Mouse (Mus musculus) kidney, adult 2 months (tissue): ENCODE measurements around the gene Tmem106a. TPM values are rescaled to one million over a fixed set of nuclear protein-coding genes. Genes with fewer than 3 reads are reported as not detected.

Experiments
- DNase-seq: peaks from one replicate; pipeline ENCODE4 v3.0.0; 2021
- H3K27ac ChIP-seq: fragments of 200-500 bp; 2 replicates; pipeline ENCODE4 v1.5.1; 2012; ENCODE audit warnings: low read depth, low read length, control low read depth, inconsistent platforms; ENCODE audit not compliant: insufficient read depth
- H3K27me3 ChIP-seq: fragments of 200-500 bp; replicated peaks from 2 replicates; pipeline ENCODE4 v1.6.1; 2012; ENCODE audit warnings: mild to moderate bottlenecking, moderate library complexity, low read length, inconsistent platforms; ENCODE audit not compliant: control insufficient read depth, insufficient read depth
- H3K36me3 ChIP-seq: fragments of 200-500 bp; 2 replicates; pipeline ENCODE4 v1.6.1; 2012; ENCODE audit warnings: mild to moderate bottlenecking, moderate library complexity, low read length, inconsistent platforms; ENCODE audit not compliant: control insufficient read depth, insufficient read depth
- H3K4me1 ChIP-seq: fragments of 200-500 bp; 2 replicates; pipeline ENCODE4 v1.6.1; 2011; ENCODE audit warnings: low read length; ENCODE audit not compliant: control insufficient read depth, insufficient read depth
- H3K4me3 ChIP-seq: fragments of 200-500 bp; 2 replicates; pipeline ENCODE4 v1.5.1; 2011; ENCODE audit warnings: mild to moderate bottlenecking, low read depth, low read length, control low read depth; ENCODE audit not compliant: insufficient read depth
- CTCF ChIP-seq: fragments of 200-500 bp; conservative IDR thresholded peaks from 2 replicates; pipeline ENCODE4 v1.5.1; 2011; ENCODE audit warnings: low read depth, mild to moderate bottlenecking, control low read depth, low read length, moderate library complexity, mixed read lengths; ENCODE audit not compliant: insufficient read depth, insufficient read length
- POLR2A ChIP-seq: fragments of 200-500 bp; IDR thresholded peaks from one replicate; pipeline ENCODE4 v1.6.1; 2011; ENCODE audit warnings: low read depth, low read length, control low read depth
- WGBS: fragments of 180-500 bp; shearing (Covaris S2); methylation state at CpG from one replicate; pipeline ENCODE4 v1.1.7; 2018; 5-methylcytosine and 5-hydroxymethylcytosine counted together
- polyA plus RNA-seq: library from polyadenylated mRNA; depleted of rRNA; stranded (reverse); fragments of >200 nt; gene quantifications from 2 replicates; pipeline ENCODE4 v1.2.3, GENCODE M21; 2012

The Tmem106a gene
- polyA plus RNA-seq, 1 experiment: 392 TPM

GRCm38 (mm10) chr11:101553354-101553930 is 28.6 kb upstream of the Tmem106a start:
- DNase-seq: peak; percentile 38
- Histone ChIP-seq H3K27ac (peak overlapping the region; percentile 89), H3K4me1 (no peaks in the 10 kb centered on the region; the same call in 1 of the 2 replicates), H3K27me3 (no peaks in the 10 kb centered on the region), H3K4me3 (peak overlapping the region; percentile 92), H3K36me3 (no peaks in the 10 kb centered on the region; the same call in 1 of the 2 replicates)
- 2% methylated on average over 8 of the region's 8 CpGs for WGBS
- TF ChIP-seq POLR2A (no peak), CTCF (no peak)

- H3K36me3 ChIP-seq: peaks cover 4% of the 10 kb centered on the region
- H3K27me3 ChIP-seq: no peaks in the 10 kb centered on the region
- no peak overlapping the region for H3K4me3 ChIP-seq
- TF ChIP-seq POLR2A: no peak
- TF ChIP-seq CTCF: no peak
- DNase-seq: peak; percentile 92
- 44% methylated on average over 7 of the region's 7 CpGs for WGBS
- H3K4me1 ChIP-seq: no peaks in the 10 kb centered on the region; the same call in 1 of the 2 replicates
- no peak overlapping the region for H3K27ac ChIP-seq
These were observed 25.5 kb upstream of the Tmem106a start for GRCm38 (mm10) chr11:101556541-101556940.

GRCm38 (mm10) chr11:101556954-101557353 is 25.1 kb upstream of the Tmem106a start:
- TF ChIP-seq CTCF (no peak), POLR2A (no peak)
- 47% methylated on average over 2 of the region's 2 CpGs for WGBS
- peaks cover 4% of the 10 kb centered on the region for H3K36me3 ChIP-seq
- no peaks in the 10 kb centered on the region for H3K27me3 ChIP-seq
- DNase-seq: peak; percentile 33
- no peaks in the 10 kb centered on the region; the same call in 1 of the 2 replicates for H3K4me1 ChIP-seq
- no peak overlapping the region for H3K27ac ChIP-seq
- no peak overlapping the region for H3K4me3 ChIP-seq

GRCm38 (mm10) chr11:101562391-101562790 is 19.7 kb upstream of the Tmem106a start:
- Histone ChIP-seq H3K27me3 (no peaks in the 10 kb centered on the region), H3K27ac (no peak overlapping the region), H3K4me3 (no peak overlapping the region), H3K36me3 (peaks cover 25% of the 10 kb centered on the region), H3K4me1 (no peaks in the 10 kb centered on the region; the same call in 1 of the 2 replicates)
- WGBS: 28% methylated on average over 5 of the region's 5 CpGs
- DNase-seq: peak; percentile 72
- peak; percentile 80 for TF ChIP-seq CTCF
- TF ChIP-seq POLR2A: no peak

GRCm38 (mm10) chr11:101568421-101568820 is 13.6 kb upstream of the Tmem106a start:
- Histone ChIP-seq H3K4me3 (no peak overlapping the region), H3K27ac (no peak overlapping the region), H3K27me3 (no peaks in the 10 kb centered on the region), H3K4me1 (no peaks in the 10 kb centered on the region), H3K36me3 (peaks cover 39% of the 10 kb centered on the region)
- 61% methylated on average over 3 of the region's 3 CpGs for WGBS
- no peak for TF ChIP-seq CTCF
- TF ChIP-seq POLR2A: no peak
- DNase-seq: no peak

- Histone ChIP-seq H3K27me3 (no peaks in the 10 kb centered on the region), H3K27ac (no peak overlapping the region), H3K4me3 (no peak overlapping the region), H3K36me3 (peaks cover 17% of the 10 kb centered on the region), H3K4me1 (peaks cover 8% of the 10 kb centered on the region; the same call in 1 of the 2 replicates)
- no peak for DNase-seq
- no peak for TF ChIP-seq POLR2A
- TF ChIP-seq CTCF: 0 out of 2 replicates have a peak, but pooled peaks have one; percentile 21
- WGBS: 64% methylated on average over 6 of the region's 6 CpGs
These were observed 5.9 kb upstream of the Tmem106a start for GRCm38 (mm10) chr11:101576116-101576515.

- Histone ChIP-seq H3K27me3 (no peaks in the 10 kb centered on the region), H3K27ac (peak overlapping the region; percentile 62; the same call in 1 of the 2 replicates), H3K4me1 (peaks cover 14% of the 10 kb centered on the region; the same call in 1 of the 2 replicates), H3K4me3 (no peak overlapping the region), H3K36me3 (peaks cover 3% of the 10 kb centered on the region)
- TF ChIP-seq POLR2A (no peak), CTCF (no peak)
- WGBS: 48% methylated on average over 6 of the region's 6 CpGs
- DNase-seq: peak; percentile 44
These were observed 819 bp upstream of the Tmem106a start for GRCm38 (mm10) chr11:101581081-101581764.
